Mouse (Mus musculus) neural tube, embryonic 15.5 days (tissue): ENCODE data around the gene Gm44965. TPM values are rescaled to one million over a fixed set of nuclear protein-coding genes. Genes with fewer than 3 reads are reported as not detected.

ENCODE experiments used
- ATAC-seq: fragments of 200-750 bp; cut with Nextera tagmentation; 2 replicates; pipeline ENCODE4 v1.8.0; 2017; ENCODE audit warnings: mild to moderate bottlenecking, moderate TSS enrichment, moderate library complexity; ENCODE audit not compliant: low FRiP score
- H3K27ac ChIP-seq: fragments of 300-500 bp; sonication (generic); replicated peaks from 2 replicates; pipeline ENCODE4 v1.5.1; 2015; ENCODE audit warnings: mild to moderate bottlenecking, inconsistent platforms
- H3K27me3 ChIP-seq: fragments of 300-500 bp; sonication (generic); replicated peaks from 2 replicates; pipeline ENCODE4 v1.6.1; 2015; ENCODE audit warnings: inconsistent platforms
- H3K36me3 ChIP-seq: fragments of 300-500 bp; sonication (generic); 2 replicates; pipeline ENCODE4 v1.6.1; 2015; ENCODE audit warnings: inconsistent platforms
- H3K4me1 ChIP-seq: fragments of 300-500 bp; sonication (generic); 2 replicates; pipeline ENCODE4 v1.6.1; 2015; ENCODE audit warnings: inconsistent platforms
- H3K4me2 ChIP-seq: fragments of 300-500 bp; sonication (generic); 2 replicates; pipeline ENCODE4 v1.6.1; 2015; ENCODE audit warnings: inconsistent platforms, mild to moderate bottlenecking, moderate library complexity
- H3K4me3 ChIP-seq: fragments of 300-500 bp; sonication (generic); replicated peaks from 2 replicates; pipeline ENCODE4 v1.5.1; 2015; ENCODE audit warnings: mild to moderate bottlenecking, inconsistent platforms
- H3K9ac ChIP-seq: fragments of 300-500 bp; sonication (generic); replicated peaks from 2 replicates; pipeline ENCODE4 v1.6.1; 2015; ENCODE audit warnings: mild to moderate bottlenecking, inconsistent platforms
- H3K9me3 ChIP-seq: fragments of 300-500 bp; sonication (generic); replicated peaks from 2 replicates; pipeline ENCODE4 v1.6.1; 2016; ENCODE audit warnings: inconsistent platforms
- WGBS: fragments of 180-500 bp; shearing (Covaris S2); methylation state at CpG from one replicate; pipeline ENCODE4 v1.1.7; 2015; ENCODE audit warnings: mixed read lengths; 5-methylcytosine and 5-hydroxymethylcytosine counted together
- polyA plus RNA-seq: library from polyadenylated mRNA; unstranded; fragments of >200 nt; fragmentation: Nextera tagmentation; extraction: Ambion mirVana; gene quantifications from 2 replicates; pipeline ENCODE4 v1.2.1, GENCODE M21; 2015

Gm44965 gene
- polyA plus RNA-seq, 1 experiment from 2014 or later = not detected

DNA sequence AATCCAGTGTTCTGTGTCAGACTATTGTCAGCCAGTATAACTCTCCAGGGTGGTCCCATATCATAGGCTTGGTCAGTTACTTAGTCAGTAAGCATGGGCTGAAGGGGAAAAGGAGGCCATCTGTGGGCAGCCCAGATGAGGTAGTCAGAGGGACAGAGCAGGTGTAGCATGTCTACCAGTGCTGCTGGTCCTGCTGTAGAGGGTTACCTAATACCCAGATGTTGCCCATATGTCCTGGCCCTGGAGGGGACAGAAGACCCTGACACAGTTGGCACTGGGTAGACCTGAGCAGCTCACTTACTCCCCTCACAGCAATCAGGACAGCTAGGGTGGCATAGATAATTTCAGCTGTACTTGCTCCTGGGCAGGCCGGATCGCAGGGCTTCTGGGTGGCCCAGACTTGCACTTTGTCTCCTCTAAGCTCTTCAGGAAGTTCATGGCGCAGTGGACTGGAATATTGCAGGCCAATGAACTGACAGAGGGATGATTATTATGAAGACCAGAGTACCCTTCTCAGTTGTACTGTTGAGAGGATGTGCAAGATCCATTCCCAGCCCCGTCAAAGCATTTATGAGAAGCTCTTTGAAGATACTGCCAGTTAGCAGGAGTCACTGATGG is 27.9 kb upstream of the Gm44965 start:
- 89% methylated on average over 4 of the region's 4 CpGs for WGBS
- no peak for ATAC-seq

DNA sequence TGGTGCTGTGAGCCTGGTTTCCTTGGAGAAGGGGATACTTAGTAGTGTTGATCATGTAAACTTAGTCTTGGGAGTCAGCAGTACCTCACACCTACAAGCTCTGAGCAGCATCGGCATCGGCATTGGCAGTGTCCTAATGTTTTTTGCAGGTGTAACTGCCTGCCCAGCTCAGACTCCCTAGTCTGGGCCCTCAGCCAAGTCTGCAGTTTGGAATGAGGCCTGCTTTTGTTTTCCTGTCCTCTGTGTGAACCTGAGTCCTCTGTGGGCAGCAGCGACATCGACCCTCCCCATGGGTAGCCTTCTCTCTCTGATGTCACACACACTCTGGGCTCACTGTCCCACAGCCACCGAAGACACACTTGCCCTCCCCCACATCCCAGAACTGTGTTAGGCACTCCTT is 27.4 kb upstream of the Gm44965 start:
- H3K9ac ChIP-seq = no peak overlapping the region
- ATAC-seq = no peak
- H3K4me1 ChIP-seq = peaks cover 3% of the 10 kb centered on the region; the same call in 1 of the 2 replicates
- peaks cover 18% of the 10 kb centered on the region for H3K36me3 ChIP-seq
- H3K9me3 ChIP-seq = no peaks in the 10 kb centered on the region
- 45% methylated on average over 5 of the region's 5 CpGs for WGBS
- H3K4me3 ChIP-seq = no peak overlapping the region
- no peaks in the 10 kb centered on the region for H3K27me3 ChIP-seq
- H3K27ac ChIP-seq = no peak overlapping the region
- no peak overlapping the region for H3K4me2 ChIP-seq

More for the DNA sequence above, 27.9 kb upstream of the Gm44965 start:
- H3K4me2 ChIP-seq = no peak overlapping the region
- H3K9me3 ChIP-seq = no peaks in the 10 kb centered on the region
- H3K27ac ChIP-seq = no peak overlapping the region
- no peaks in the 10 kb centered on the region for H3K27me3 ChIP-seq
- H3K4me1 ChIP-seq = peaks cover 3% of the 10 kb centered on the region; the same call in 1 of the 2 replicates
- no peak overlapping the region for H3K4me3 ChIP-seq
- H3K9ac ChIP-seq = no peak overlapping the region
- peaks cover 21% of the 10 kb centered on the region for H3K36me3 ChIP-seq

GRCm38 (mm10) chr6:48568036-48568984 is 25.4 kb upstream of the Gm44965 start:
- Histone ChIP-seq H3K9ac (no peak overlapping the region), H3K4me3 (no peak overlapping the region), H3K9me3 (no peaks in the 10 kb centered on the region), H3K4me1 (peaks cover 3% of the 10 kb centered on the region; the same call in 1 of the 2 replicates), H3K27me3 (no peaks in the 10 kb centered on the region), H3K27ac (no peak overlapping the region), H3K4me2 (no peak overlapping the region), H3K36me3 (peaks cover 16% of the 10 kb centered on the region)
- WGBS = 81% methylated on average over 21 of the region's 21 CpGs
- ATAC-seq = no peak

DNA sequence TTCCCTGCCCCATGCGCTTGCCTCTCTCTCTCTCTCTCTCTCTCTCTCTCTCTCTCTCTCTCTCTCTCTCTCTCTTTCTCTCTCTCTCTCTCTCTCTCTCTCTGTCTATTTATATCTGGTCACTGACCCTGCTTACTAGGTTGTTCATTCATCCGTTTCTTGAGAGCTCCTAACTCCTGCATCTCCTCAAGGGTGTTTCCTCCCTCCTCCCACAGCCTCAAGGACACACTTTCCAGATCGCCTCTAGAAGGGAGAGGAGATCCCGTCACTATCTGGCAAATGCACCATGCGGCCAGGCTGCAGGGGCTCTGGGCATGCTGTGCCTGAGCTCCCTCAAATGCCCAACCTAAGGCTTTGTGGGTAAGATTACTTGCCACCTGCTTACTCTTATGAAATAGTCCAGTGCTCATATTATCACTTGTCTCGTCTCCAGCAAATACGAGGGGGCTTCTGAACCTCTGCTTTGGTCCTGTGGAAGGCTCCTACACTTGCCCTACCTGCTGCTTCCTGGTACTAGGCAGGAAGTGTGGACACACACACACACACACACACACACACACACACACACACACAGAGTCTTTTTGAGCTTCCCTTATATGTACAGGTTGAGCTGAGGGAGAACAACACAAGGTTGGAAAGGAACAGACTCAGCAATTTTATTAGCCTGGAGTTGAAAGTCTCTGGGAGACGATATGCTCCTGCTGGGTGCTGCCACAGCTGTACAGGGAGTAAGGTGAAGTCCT is 24.5 kb upstream of the Gm44965 start:
- Histone ChIP-seq H3K36me3 (peaks cover 9% of the 10 kb centered on the region), H3K9ac (no peak overlapping the region), H3K4me2 (no peak overlapping the region), H3K4me1 (peaks cover 3% of the 10 kb centered on the region; the same call in 1 of the 2 replicates), H3K27ac (no peak overlapping the region), H3K27me3 (no peaks in the 10 kb centered on the region), H3K9me3 (no peaks in the 10 kb centered on the region), H3K4me3 (no peak overlapping the region)
- 91% methylated on average over 8 of the region's 8 CpGs for WGBS
- no peak for ATAC-seq

DNA sequence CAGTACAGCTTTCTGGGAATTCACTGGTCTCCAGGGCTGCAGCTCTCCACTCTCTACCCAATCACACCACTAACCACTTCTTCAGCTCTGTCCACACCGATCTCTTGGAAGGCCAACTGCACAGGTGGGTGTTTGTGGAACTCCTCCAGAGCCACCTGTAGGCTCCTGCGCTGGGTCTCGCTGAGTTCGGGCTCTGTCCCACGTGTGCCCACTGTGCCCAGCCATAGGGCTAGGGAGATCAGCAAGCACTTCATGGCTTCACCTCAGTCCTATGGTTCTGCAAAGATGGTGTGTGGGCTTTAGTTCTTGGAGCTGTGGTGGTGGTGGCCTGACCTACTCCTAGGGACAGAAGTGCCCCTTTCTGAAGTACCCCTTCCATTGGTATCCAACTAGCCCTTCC is 21.7 kb upstream of the Gm44965 start:
- Histone ChIP-seq H3K9ac (no peak overlapping the region), H3K4me1 (peaks cover 3% of the 10 kb centered on the region; the same call in 1 of the 2 replicates), H3K36me3 (no peaks in the 10 kb centered on the region), H3K27ac (no peak overlapping the region), H3K4me2 (no peak overlapping the region), H3K4me3 (no peak overlapping the region), H3K27me3 (no peaks in the 10 kb centered on the region), H3K9me3 (no peaks in the 10 kb centered on the region)
- ATAC-seq = no peak
- 88% methylated on average over 5 of the region's 5 CpGs for WGBS

DNA sequence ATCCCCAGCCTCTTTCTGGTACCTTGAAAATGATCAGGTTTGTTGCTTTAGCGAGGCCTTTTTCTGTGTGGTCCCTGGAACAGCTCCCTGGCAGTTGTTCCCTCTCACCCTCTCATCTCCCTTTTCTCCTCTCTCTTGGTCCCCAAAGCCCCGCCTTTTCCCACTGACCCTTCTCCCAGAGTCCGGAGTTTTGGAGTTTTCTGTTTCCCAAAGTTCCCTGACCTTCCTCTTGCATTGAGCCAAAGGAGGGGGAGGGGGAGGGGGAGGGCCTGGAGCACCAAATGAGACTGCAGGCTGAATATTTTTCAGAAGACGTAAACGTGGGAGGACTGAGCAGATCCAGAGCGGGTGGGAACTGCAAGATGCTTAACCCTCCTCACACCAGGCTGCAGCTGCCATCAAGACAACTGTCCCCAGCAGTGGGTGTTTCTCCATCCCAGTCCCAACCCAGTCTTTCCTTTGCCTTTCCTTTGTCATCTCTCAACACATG is 21.1 kb upstream of the Gm44965 start, which contains the start of gene Rarres2:
Gene Rarres2, minus strand, starts transcription at position 218 of the 490 bp plus-strand sequence.
- no peaks in the 10 kb centered on the region for H3K36me3 ChIP-seq
- H3K4me1 ChIP-seq = peaks cover 3% of the 10 kb centered on the region; the same call in 1 of the 2 replicates
- WGBS = 44% methylated on average over 6 of the region's 6 CpGs
- no peak within 1 kb of the TSS for H3K9ac ChIP-seq
- no peak within 1 kb of the TSS for H3K4me3 ChIP-seq
- H3K27ac ChIP-seq = no peak within 1 kb of the TSS
- ATAC-seq = no peak
- no peak within 1 kb of the TSS for H3K4me2 ChIP-seq
- H3K9me3 ChIP-seq = no peaks in the 10 kb centered on the region
- no peaks in the 10 kb centered on the region for H3K27me3 ChIP-seq

- Histone ChIP-seq H3K27me3 (no peaks in the 10 kb centered on the region), H3K4me1 (peaks cover 3% of the 10 kb centered on the region; the same call in 1 of the 2 replicates), H3K36me3 (no peaks in the 10 kb centered on the region), H3K9me3 (no peaks in the 10 kb centered on the region), H3K4me2 (no peak overlapping the region), H3K4me3 (no peak overlapping the region), H3K27ac (no peak overlapping the region), H3K9ac (no peak overlapping the region)
- no peak for ATAC-seq
- WGBS = 77% methylated on average over 10 of the region's 10 CpGs
These were observed 20.5 kb upstream of the Gm44965 start for GRCm38 (mm10) chr6:48573280-48573679.

- no peaks in the 10 kb centered on the region for H3K36me3 ChIP-seq
- H3K4me2 ChIP-seq = no peak overlapping the region
- H3K9me3 ChIP-seq = no peaks in the 10 kb centered on the region
- no peaks in the 10 kb centered on the region for H3K27me3 ChIP-seq
- no peak overlapping the region for H3K27ac ChIP-seq
- WGBS = 88% methylated on average over 3 of the region's 3 CpGs
- no peak for ATAC-seq
- no peak overlapping the region for H3K9ac ChIP-seq
- no peak overlapping the region for H3K4me3 ChIP-seq
- no peaks in the 10 kb centered on the region for H3K4me1 ChIP-seq
These were observed 19.8 kb upstream of the Gm44965 start for GRCm38 (mm10) chr6:48573981-48574380.

DNA sequence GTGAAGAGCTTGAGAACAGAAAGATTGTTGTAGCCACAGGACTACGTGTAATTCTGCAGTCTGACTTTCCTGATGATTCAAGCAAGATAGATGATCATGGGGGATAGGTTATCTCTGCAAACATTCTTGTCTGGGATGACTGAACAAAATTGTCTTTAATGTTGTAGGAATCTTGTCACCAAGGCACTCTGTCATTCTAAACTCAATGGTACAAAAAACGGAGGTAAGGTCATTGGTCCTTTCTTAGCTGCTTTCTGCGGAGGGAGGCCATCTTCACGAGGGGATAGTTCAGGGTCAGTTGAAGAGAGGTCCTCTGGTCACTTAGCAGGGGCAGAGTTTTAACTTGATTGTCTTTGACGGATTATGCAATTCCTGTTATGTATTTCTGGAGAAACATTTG is 15.0 kb upstream of the Gm44965 start:
- H3K4me2 ChIP-seq = no peak overlapping the region
- no peak overlapping the region for H3K27ac ChIP-seq
- WGBS = 72% methylated on average over 5 of the region's 5 CpGs
- no peak overlapping the region for H3K4me3 ChIP-seq
- H3K4me1 ChIP-seq = no peaks in the 10 kb centered on the region
- no peaks in the 10 kb centered on the region for H3K27me3 ChIP-seq
- no peak overlapping the region for H3K9ac ChIP-seq
- no peaks in the 10 kb centered on the region for H3K9me3 ChIP-seq
- no peaks in the 10 kb centered on the region for H3K36me3 ChIP-seq
- no peak for ATAC-seq

DNA sequence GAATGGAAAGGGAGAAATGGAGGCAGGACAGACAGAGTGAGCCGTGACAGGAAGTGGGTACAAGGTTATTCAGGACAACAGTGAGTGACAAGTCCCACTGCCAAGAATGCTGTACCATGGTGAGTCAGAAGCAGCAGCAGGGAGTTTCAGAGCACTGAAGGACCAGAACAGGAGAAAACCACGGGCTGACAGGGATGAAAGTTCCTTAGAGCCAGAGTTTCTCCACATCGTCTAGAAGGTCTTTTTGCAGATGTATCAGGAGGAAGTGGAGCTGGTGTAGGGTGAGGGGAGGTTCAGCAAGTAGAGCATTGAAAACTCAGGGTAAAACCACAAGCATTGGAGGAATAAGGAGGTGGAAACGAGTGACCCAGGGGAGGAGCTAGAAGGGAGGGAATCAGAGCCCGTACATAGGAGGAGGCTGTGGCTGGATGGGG is 14.5 kb upstream of the Gm44965 start:
- H3K4me2 ChIP-seq = no peak overlapping the region
- no peaks in the 10 kb centered on the region for H3K27me3 ChIP-seq
- no peaks in the 10 kb centered on the region for H3K36me3 ChIP-seq
- H3K9ac ChIP-seq = no peak overlapping the region
- H3K4me3 ChIP-seq = no peak overlapping the region
- no peaks in the 10 kb centered on the region for H3K4me1 ChIP-seq
- ATAC-seq = no peak
- 54% methylated on average over 5 of the region's 5 CpGs for WGBS
- H3K27ac ChIP-seq = no peak overlapping the region; the same call in 1 of the 2 replicates
- no peaks in the 10 kb centered on the region for H3K9me3 ChIP-seq

- Histone ChIP-seq H3K4me1 (no peaks in the 10 kb centered on the region), H3K27me3 (no peaks in the 10 kb centered on the region), H3K4me2 (no peak overlapping the region), H3K9ac (no peak overlapping the region), H3K4me3 (no peak overlapping the region), H3K36me3 (no peaks in the 10 kb centered on the region), H3K27ac (no peak overlapping the region), H3K9me3 (no peaks in the 10 kb centered on the region)
- 43% methylated on average over 3 of the region's 3 CpGs for WGBS
- no peak for ATAC-seq
These were observed 12.5 kb upstream of the Gm44965 start for GRCm38 (mm10) chr6:48581257-48581656.
